Mouse (Mus musculus): ENCODE data around the gene Gm11168.
"Not testable (repeated sequence)": the region's sequence is repeated elsewhere in the genome, so short reads cannot be mapped to it uniquely, and the experiment has no call there.

DNA sequence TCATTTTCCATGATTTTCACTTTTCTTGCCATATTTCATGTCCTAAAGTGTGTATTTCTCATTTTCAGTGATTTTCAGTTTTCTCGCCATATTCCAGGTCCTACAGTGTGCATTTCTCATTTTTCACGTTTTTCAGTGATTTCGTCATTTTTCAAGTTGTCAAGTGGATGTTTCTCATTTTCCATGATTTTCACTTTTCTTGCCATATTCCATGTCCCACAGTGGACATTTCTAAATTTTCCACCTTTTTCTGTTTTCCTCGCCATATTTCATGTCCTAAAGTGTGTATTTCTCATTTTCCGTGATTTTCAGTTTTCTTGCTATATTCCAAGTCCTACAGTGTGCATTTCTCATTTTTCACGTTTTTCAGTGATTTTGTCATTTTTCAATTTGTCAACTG is 12.8 kb downstream of the Gm11168 start:
- TF ChIP-seq CTCF (conservative IDR thresholded peaks at IDR 0.05; ENCODE audit: insufficient read depth, insufficient read length, low read depth, low read length); POLR2A (IDR thresholded peaks at IDR 0.05; ENCODE audit: low read depth, low read length): not testable (repeated sequence)

Measured in kidney, adult 2 months (tissue).